Mouse (Mus musculus) hindbrain, postnatal 0 days (tissue): ENCODE results near the gene Rap2c. TPM values are rescaled to one million over a fixed set of nuclear protein-coding genes. Genes with fewer than 3 reads are reported as not detected.

ENCODE experiments used
- ATAC-seq: fragments of 200-750 bp; cut with Nextera tagmentation; 2 replicates; pipeline ENCODE4 v1.8.0; 2017; ENCODE audit warnings: mild to moderate bottlenecking, moderate TSS enrichment, moderate library complexity
- DNase-seq: peaks from one replicate; pipeline ENCODE4 v3.0.0-alpha.2; 2015; ENCODE audit warnings: low spot score
- H3K27ac ChIP-seq: fragments of 300-500 bp; sonication (generic); 2 replicates; pipeline ENCODE4 v1.5.1; 2014; ENCODE audit warnings: mild to moderate bottlenecking
- H3K27me3 ChIP-seq: fragments of 300-500 bp; sonication (generic); 2 replicates; pipeline ENCODE4 v1.6.1; 2014; ENCODE audit warnings: low read length, mixed read lengths; ENCODE audit not compliant: insufficient read depth
- H3K36me3 ChIP-seq: fragments of 300-500 bp; sonication (generic); 2 replicates; pipeline ENCODE4 v1.6.1; 2014; ENCODE audit warnings: low read length, mixed read lengths; ENCODE audit not compliant: insufficient read depth
- H3K4me1 ChIP-seq: fragments of 300-500 bp; sonication (generic); 2 replicates; pipeline ENCODE4 v1.6.1; 2014; ENCODE audit warnings: antibody characterized with exemption, low read length, mixed read lengths; ENCODE audit not compliant: insufficient read depth
- H3K4me2 ChIP-seq: fragments of 300-500 bp; sonication (generic); 2 replicates; pipeline ENCODE4 v1.6.1; 2014; ENCODE audit warnings: low read depth, mild to moderate bottlenecking, low read length, moderate library complexity, mixed read lengths
- H3K4me3 ChIP-seq: fragments of 300-500 bp; sonication (generic); 2 replicates; pipeline ENCODE4 v1.5.1; 2014; ENCODE audit warnings: low read length
- H3K9ac ChIP-seq: fragments of 300-500 bp; sonication (generic); replicated peaks from 2 replicates; pipeline ENCODE4 v1.6.1; 2014; ENCODE audit warnings: mild to moderate bottlenecking, low read length, moderate library complexity, mixed read lengths
- H3K9me3 ChIP-seq: fragments of 300-500 bp; sonication (generic); 2 replicates; pipeline ENCODE4 v1.6.1; 2016; ENCODE audit warnings: low read length, mixed read lengths
- CTCF ChIP-seq: IDR thresholded peaks from 2 replicates; pipeline ENCODE4 v1.5.1; 2016; ENCODE audit warnings: antibody characterized with exemption, control low read depth, low read depth
- WGBS: fragments of 180-500 bp; shearing (Covaris S2); extraction: QIAGEN DNeasy Blood & Tissue Kit; methylation state at CpG from one replicate; pipeline ENCODE4 v1.1.7; 2014; 5-methylcytosine and 5-hydroxymethylcytosine counted together
- polyA plus RNA-seq: library from polyadenylated mRNA; unstranded; fragments of >200 nt; fragmentation: Nextera tagmentation; extraction: Ambion mirVana; gene quantifications from 2 replicates; pipeline ENCODE4 v1.2.1, GENCODE M21; 2015
- total RNA-seq: library from RNA; depleted of rRNA; stranded (reverse); fragments of >200 nt; gene quantifications from 2 replicates; pipeline ENCODE4 v1.2.3, GENCODE M21; 2014

Rap2c gene
- total and polyA plus RNA-seq, 2 experiments from 2014 or later, result 10.1 to 15.8 TPM

DNA sequence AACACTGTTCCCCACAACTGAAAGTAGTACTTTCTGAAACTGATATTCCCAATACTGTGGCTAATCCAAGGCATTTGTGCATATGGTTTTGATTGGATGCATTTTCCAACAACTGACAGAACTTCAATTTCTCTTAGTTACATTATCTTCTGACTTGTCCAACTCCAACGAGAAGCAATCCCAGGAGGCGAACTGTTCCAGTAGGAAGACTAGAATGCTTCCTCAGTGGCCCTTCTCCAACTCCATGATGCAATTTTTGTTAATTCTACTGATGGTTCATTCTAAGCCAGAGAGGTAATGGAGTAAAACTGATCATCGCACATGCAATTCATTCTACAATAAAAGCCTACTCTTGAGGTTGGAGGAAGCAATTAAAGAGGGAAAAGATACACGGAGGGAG is 7.5 kb downstream of the Rap2c start:
- no peak overlapping the region for H3K4me2 ChIP-seq
- H3K9ac ChIP-seq, result no peak overlapping the region
- ATAC-seq (no peak), DNase-seq (no peak)
- no peak for TF ChIP-seq CTCF
- no peaks in the 10 kb centered on the region for H3K4me1 ChIP-seq
- H3K27me3 ChIP-seq, result no peaks in the 10 kb centered on the region
- H3K4me3 ChIP-seq, result no peak overlapping the region
- H3K36me3 ChIP-seq, result no peaks in the 10 kb centered on the region
- H3K27ac ChIP-seq, result no peak overlapping the region
- 82% methylated on average over 4 of the region's 4 CpGs for WGBS
- no peaks in the 10 kb centered on the region for H3K9me3 ChIP-seq

DNA sequence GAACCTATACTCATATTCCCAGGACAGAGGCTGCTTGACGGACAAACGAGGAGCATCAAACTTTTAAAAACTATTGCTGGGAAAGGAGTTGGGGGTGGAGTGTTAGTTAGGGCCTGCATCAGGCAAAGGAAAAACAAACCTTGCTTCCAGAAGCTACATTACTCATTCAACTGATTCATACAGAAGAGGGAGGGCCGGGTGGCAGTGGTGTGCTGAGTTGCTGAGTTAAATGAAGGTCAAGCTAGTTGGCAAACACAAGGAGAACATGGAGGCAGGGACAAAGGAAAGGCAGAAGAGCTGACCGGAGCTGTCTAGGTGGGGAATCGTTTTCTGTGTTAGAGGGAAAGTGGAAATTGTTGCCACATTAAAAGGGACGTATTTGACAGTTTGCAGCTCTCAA is 17.0 kb downstream of the Rap2c start:
- Histone ChIP-seq H3K36me3 (no peaks in the 10 kb centered on the region), H3K27ac (no peak overlapping the region), H3K4me1 (no peaks in the 10 kb centered on the region), H3K4me3 (no peak overlapping the region), H3K4me2 (no peak overlapping the region), H3K9ac (no peak overlapping the region), H3K9me3 (no peaks in the 10 kb centered on the region), H3K27me3 (no peaks in the 10 kb centered on the region)
- ATAC-seq (no peak), DNase-seq (no peak)
- 68% methylated on average over 6 of the region's 6 CpGs for WGBS
- no peak for TF ChIP-seq CTCF

DNA sequence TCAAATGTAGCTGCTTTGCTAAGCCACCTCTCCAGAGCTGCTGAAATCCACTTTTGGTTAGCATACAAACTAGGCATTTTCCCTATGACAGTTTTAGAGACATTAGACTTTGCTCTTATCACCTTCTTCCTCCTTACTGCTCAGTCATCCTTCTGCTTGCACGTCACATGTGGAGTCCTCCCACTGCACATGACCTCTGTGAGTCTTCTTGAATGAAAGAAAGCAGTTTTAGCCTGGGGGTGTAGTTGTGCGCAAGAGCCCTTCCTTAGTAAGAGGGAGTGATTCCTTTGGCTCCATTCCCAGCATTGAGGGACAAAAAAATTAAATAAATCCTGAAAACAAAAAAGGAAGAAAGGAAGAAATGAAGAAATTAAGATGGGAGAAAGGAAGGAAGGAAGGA is 22.5 kb downstream of the Rap2c start:
- H3K4me2 ChIP-seq, result no peak overlapping the region
- no peaks in the 10 kb centered on the region for H3K36me3 ChIP-seq
- H3K27ac ChIP-seq, result no peak overlapping the region
- no peaks in the 10 kb centered on the region for H3K27me3 ChIP-seq
- 72% methylated on average over 2 of the region's 2 CpGs for WGBS
- no peaks in the 10 kb centered on the region for H3K9me3 ChIP-seq
- H3K4me1 ChIP-seq, result no peaks in the 10 kb centered on the region
- DNase-seq, result no peak
- no peak for TF ChIP-seq CTCF
- no peak overlapping the region for H3K9ac ChIP-seq
- no peak overlapping the region for H3K4me3 ChIP-seq
- no peak for ATAC-seq

DNA sequence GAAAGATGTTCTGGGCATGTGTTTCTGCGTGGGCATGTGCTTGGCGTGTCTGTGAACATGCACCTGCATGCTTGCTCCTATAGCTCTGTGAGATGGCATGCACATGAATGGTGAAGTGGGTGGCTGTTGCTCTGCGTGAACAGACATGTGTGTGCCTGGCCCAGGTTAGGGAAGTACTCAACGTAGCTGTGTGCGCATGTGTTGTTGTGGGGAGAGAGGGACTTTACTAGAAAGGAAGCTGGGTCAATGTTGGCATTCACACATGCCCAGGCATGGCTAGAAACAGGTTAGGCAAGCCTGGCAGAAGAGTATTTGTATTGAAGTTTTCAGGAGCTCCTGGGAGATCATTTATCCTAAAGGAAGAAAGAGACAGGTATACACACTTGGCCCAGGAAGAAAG is 26.5 kb downstream of the Rap2c start:
- no peak overlapping the region for H3K9ac ChIP-seq
- no peaks in the 10 kb centered on the region for H3K36me3 ChIP-seq
- no peak for TF ChIP-seq CTCF
- no peak overlapping the region for H3K4me2 ChIP-seq
- H3K4me1 ChIP-seq, result no peaks in the 10 kb centered on the region
- no peak overlapping the region for H3K27ac ChIP-seq
- H3K9me3 ChIP-seq, result no peaks in the 10 kb centered on the region
- DNase-seq (no peak), ATAC-seq (no peak)
- H3K4me3 ChIP-seq, result no peak overlapping the region
- no peaks in the 10 kb centered on the region for H3K27me3 ChIP-seq
- 91% methylated on average over 5 of the region's 5 CpGs for WGBS

DNA sequence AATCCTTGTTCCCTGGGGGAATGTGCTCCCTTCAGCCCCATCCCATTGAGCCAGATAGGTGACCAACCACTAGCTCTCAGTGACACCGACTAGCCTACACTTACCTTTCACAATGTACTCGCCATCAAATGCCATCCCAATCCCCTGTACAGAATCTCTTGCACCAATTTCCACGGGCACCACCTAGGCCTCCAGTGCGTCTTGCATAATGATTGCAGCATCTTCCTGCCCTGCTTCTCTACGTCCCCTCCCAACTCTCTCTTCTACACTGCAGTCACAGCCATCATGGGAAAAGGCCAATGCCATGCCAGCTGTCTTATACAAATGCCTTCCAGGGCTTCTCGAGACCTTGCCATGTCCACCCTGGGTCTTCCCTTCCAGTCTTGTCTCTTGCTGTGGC is 27.9 kb downstream of the Rap2c start:
- H3K27me3 ChIP-seq, result no peaks in the 10 kb centered on the region
- H3K9me3 ChIP-seq, result no peaks in the 10 kb centered on the region
- WGBS, result 84% methylated on average over 6 of the region's 6 CpGs
- TF ChIP-seq CTCF, result no peak
- no peaks in the 10 kb centered on the region for H3K36me3 ChIP-seq
- no peak overlapping the region for H3K9ac ChIP-seq
- no peaks in the 10 kb centered on the region for H3K4me1 ChIP-seq
- ATAC-seq (no peak), DNase-seq (no peak)
- no peak overlapping the region for H3K27ac ChIP-seq
- H3K4me2 ChIP-seq, result no peak overlapping the region
- no peak overlapping the region for H3K4me3 ChIP-seq

DNA sequence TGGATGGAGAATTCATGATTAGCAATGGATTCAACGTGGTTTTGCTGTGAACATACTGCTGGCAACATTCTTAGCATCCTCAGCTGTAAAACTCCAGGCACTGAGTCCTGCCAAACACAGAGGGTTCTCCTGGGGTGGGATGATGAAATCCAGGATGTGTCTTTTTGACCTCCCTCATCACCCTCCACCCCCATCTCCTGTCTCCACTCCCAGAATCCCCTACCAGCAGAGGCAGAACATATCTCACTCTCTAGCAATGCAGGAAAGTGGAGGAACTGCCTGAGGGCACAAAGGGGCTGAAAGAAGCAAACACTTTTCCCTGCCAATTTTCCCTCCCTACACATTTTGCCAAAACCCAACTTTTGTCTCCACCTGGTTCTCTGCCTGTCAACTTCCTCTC is 29.2 kb downstream of the Rap2c start:
- H3K9me3 ChIP-seq, result no peaks in the 10 kb centered on the region
- no peaks in the 10 kb centered on the region for H3K36me3 ChIP-seq
- H3K27me3 ChIP-seq, result no peaks in the 10 kb centered on the region
- H3K4me2 ChIP-seq, result no peak overlapping the region
- no peak for TF ChIP-seq CTCF
- no peak overlapping the region for H3K9ac ChIP-seq
- ATAC-seq (no peak), DNase-seq (no peak)
- no peak overlapping the region for H3K27ac ChIP-seq
- H3K4me1 ChIP-seq, result no peaks in the 10 kb centered on the region
- H3K4me3 ChIP-seq, result no peak overlapping the region
- 46% methylated on average over 1 of the region's 1 CpGs for WGBS

DNA sequence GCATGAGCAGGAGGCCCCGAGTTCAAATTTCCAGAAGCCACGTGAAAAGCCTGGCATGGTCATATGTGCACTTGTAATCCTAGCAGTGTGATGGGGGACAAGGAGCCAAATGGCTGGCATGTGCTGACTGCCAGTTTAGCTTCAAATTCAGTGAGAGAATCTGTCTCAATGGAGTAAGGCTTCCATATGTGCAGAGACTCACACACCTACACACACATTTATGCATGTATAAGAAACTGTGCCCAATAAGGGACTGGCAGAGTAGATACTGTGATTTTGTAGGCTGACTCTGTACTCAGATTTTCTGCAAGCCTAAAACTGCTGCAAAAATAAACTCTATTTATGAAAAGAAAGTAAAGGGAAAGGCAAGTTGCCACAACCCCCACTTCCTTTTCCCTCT is 39.4 kb downstream of the Rap2c start:
- no peaks in the 10 kb centered on the region for H3K36me3 ChIP-seq
- H3K27me3 ChIP-seq, result no peaks in the 10 kb centered on the region
- no peak for TF ChIP-seq CTCF
- no peak overlapping the region for H3K4me3 ChIP-seq
- no peak overlapping the region for H3K4me2 ChIP-seq
- H3K27ac ChIP-seq, result no peak overlapping the region
- no peak overlapping the region for H3K9ac ChIP-seq
- 74% methylated on average over 2 of the region's 2 CpGs for WGBS
- no peaks in the 10 kb centered on the region for H3K9me3 ChIP-seq
- H3K4me1 ChIP-seq, result no peaks in the 10 kb centered on the region
- ATAC-seq, result no peak
- no peak for DNase-seq

DNA sequence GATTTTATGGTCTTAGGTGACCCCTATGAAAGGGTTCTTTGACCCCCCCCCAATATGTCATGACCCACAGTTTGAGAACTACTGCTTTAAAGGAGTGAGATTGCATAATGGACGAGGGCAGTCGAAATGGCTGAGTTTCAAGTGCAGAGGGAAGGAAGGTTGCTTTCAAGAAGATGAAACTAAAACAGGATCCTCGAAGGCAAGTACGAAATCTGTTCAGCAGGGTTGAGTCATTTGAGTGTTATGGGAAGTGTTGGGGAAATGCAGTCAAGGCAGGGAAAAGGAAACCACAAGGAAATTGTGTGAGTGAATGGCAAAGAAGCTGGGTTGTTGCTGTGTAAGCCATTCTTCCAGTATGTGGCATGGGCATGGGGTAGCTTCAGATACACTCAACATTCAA is 45.7 kb downstream of the Rap2c start:
- 84% methylated on average over 4 of the region's 4 CpGs for WGBS
- no peaks in the 10 kb centered on the region for H3K4me1 ChIP-seq
- no peaks in the 10 kb centered on the region for H3K36me3 ChIP-seq
- H3K4me3 ChIP-seq, result no peak overlapping the region
- H3K9ac ChIP-seq, result no peak overlapping the region
- H3K27ac ChIP-seq, result no peak overlapping the region
- no peak overlapping the region for H3K4me2 ChIP-seq
- H3K27me3 ChIP-seq, result no peaks in the 10 kb centered on the region
- DNase-seq (no peak), ATAC-seq (no peak)
- no peak for TF ChIP-seq CTCF
- H3K9me3 ChIP-seq, result no peaks in the 10 kb centered on the region
